Mouse (Mus musculus) G1E (cell line): ENCODE measurements around the gene Zfp358. TPM values are rescaled to one million over a fixed set of nuclear protein-coding genes. Genes with fewer than 3 reads are reported as not detected.

Experiments
- ATAC-seq: 2 replicates; pipeline ENCODE4 v1.8.0; 2016; ENCODE audit warnings: mild to moderate bottlenecking; ENCODE audit not compliant: insufficient number of reproducible peaks, poor library complexity, low FRiP score, severe bottlenecking; ENCODE audit errors: extremely low read depth
- DNase-seq: peaks from one replicate; pipeline ENCODE4 v3.0.0; 2012; ENCODE audit warnings: low spot score
- H3K27me3 ChIP-seq: 2 replicates; pipeline ENCODE4 v1.6.1; 2012; ENCODE audit warnings: mild to moderate bottlenecking, low read length, inconsistent platforms; ENCODE audit not compliant: insufficient read depth
- H3K36me3 ChIP-seq: replicated peaks from 2 replicates; pipeline ENCODE3; 2012; ENCODE audit warnings: mild to moderate bottlenecking, inconsistent platforms
- H3K4me1 ChIP-seq: 2 replicates; pipeline ENCODE4 v1.6.1; 2012; ENCODE audit warnings: low read depth, low read length, inconsistent platforms, mixed read lengths; ENCODE audit not compliant: insufficient read depth
- H3K4me3 ChIP-seq: 2 replicates; pipeline ENCODE4 v1.5.1; 2012; ENCODE audit warnings: low read depth, mild to moderate bottlenecking, inconsistent platforms, low read length, moderate library complexity, mixed read lengths
- H3K9me3 ChIP-seq: replicated peaks from 2 replicates; pipeline ENCODE4 v1.6.1; 2012; ENCODE audit warnings: inconsistent platforms
- CTCF ChIP-seq: IDR thresholded peaks from 2 replicates; pipeline ENCODE4 v1.5.1; 2012; ENCODE audit warnings: low read depth, low read length, inconsistent platforms, mixed read lengths
- GATA1 ChIP-seq: IDR thresholded peaks from 2 replicates; pipeline ENCODE4 v1.6.1; 2012; ENCODE audit warnings: borderline replicate concordance, low read length, inconsistent platforms, mixed read lengths
- GATA2 ChIP-seq: IDR thresholded peaks from 2 replicates; pipeline ENCODE4 v1.6.1; 2012; ENCODE audit warnings: low read depth, low read length, inconsistent platforms, borderline replicate concordance
- POLR2AphosphoS5 ChIP-seq: IDR thresholded peaks from 2 replicates; pipeline ENCODE4 v1.6.1; 2012; ENCODE audit warnings: low read depth, low read length, inconsistent platforms; ENCODE audit not compliant: insufficient replicate concordance
- TAL1 ChIP-seq: conservative IDR thresholded peaks from 2 replicates; pipeline ENCODE4 v1.6.1; 2012; ENCODE audit warnings: low read depth, low read length, inconsistent platforms, mixed read lengths
- polyA plus RNA-seq: library from polyadenylated mRNA; stranded (reverse); fragments of >175 nt; gene quantifications from 2 replicates; pipeline ENCODE4 v1.2.3, GENCODE M21; 2012
- total RNA-seq, 2 experiments: library from RNA; stranded (forward) in 1 of 2; stranded (reverse) in 1 of 2; fragments of 200-1000 nt in 1 of 2; fragments of >200 nt in 1 of 2; fragmentation: Nextera tagmentation in 1 of 2; gene quantifications; 2 replicates each; pipeline ENCODE4 v1.2.3; 2014 to 2017

The Zfp358 gene
- total and polyA plus RNA-seq, 3 experiments, result 7.4 to 26.6 (median 19.2) TPM

DNA sequence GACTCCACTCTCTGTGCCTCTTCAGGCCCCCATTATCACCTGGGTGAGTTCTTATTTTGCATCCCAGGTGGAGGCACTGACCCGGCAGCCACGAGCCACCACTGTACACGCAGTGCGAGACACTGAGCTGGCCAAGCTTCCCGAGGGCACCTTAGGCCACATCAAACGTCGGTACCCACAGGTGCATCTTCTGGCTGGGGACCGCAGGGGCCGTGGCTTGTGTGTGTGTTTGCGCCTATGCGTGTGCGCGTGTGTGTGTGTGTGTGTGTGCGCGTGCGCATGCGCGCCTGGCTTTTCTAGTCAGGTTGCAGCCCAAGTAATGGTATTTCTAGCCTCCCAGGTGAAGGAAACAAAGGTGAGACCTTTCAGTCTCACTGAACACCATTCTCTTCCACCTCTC, 39.0 kb downstream of the Zfp358 start:
- H3K4me1 ChIP-seq, result peaks cover 12% of the 10 kb centered on the region
- DNase-seq (no peak), ATAC-seq (no peak)
- H3K9me3 ChIP-seq, result no peaks in the 10 kb centered on the region
- H3K4me3 ChIP-seq, result no peak overlapping the region
- H3K36me3 ChIP-seq, result peaks cover 85% of the 10 kb centered on the region
- H3K27me3 ChIP-seq, result no peaks in the 10 kb centered on the region
- TF ChIP-seq CTCF (no peak), TAL1 (no peak), GATA1 (no peak), GATA2 (no peak), POLR2AphosphoS5 (no peak)

DNA sequence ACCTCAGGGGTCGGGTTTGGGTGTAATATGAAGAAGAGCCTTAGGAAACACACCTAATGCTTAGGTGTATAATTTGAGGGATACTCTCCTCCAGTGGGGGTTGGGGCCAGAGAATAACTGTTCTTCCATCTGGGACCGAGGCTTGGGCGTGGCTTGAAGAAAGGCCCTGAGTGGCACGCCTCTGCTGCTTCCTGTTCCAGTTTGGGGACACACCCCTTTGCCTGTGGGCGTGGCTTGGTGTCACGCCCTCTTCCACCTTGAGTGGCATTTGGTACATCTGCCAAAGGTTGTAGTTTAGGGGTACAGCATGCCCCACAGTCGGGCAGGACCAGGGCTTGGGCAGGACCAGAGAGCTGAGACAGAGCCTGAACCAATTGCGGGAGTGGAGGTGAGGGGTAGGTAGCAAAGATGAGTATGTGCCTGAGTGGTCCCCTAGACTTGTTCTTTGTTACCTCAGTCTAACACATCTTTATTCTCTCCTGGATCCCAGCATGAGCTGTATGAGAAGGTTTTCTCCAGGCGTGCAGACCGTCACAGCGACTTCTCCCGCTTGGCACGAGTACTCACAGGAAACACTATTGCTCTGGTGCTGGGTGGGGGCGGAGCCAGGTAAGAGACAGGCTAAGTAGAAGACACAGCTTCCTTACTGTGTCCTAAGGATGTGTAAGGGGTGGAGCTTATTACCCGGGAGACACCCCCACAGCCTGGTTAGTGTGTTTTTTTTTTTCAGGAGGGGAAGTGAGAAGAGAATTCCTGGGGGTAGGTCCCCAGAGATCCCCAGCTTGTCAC, 43.3 kb downstream of the Zfp358 start:
- DNase-seq, result peak; percentile 40
- Histone ChIP-seq H3K4me3 (no peak overlapping the region), H3K27me3 (no peaks in the 10 kb centered on the region), H3K36me3 (peaks cover 93% of the 10 kb centered on the region), H3K9me3 (no peaks in the 10 kb centered on the region), H3K4me1 (peaks cover 12% of the 10 kb centered on the region)
- no peak for TF ChIP-seq GATA2
- no peak for TF ChIP-seq GATA1
- TF ChIP-seq CTCF, result no peak
- TF ChIP-seq POLR2AphosphoS5, result no peak
- no peak for TF ChIP-seq TAL1
- ATAC-seq, result peak; percentile 69; the same call in 1 of the 2 replicates

DNA sequence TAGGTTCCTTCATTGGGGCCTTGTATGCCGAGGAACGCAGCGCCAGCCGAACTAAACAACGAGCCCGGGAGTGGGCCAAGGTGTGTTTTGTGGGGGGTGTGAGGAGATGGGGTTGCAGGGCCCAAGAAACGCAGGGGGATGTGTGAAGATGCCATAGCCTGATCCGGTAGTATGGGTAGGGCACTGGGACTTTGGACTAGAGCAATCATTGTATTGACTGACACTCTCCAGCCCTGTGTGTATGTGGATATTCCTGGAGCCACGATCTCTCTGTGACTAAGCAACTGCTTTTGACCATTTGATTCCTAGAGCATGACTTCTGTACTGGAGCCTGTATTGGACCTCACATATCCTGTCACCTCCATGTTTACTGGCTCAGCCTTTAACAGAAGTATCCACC, 44.0 kb downstream of the Zfp358 start:
- H3K36me3 ChIP-seq, result peaks cover 92% of the 10 kb centered on the region
- no peak for TF ChIP-seq CTCF
- TF ChIP-seq POLR2AphosphoS5, result no peak
- TF ChIP-seq GATA1, result no peak
- H3K4me1 ChIP-seq, result peaks cover 12% of the 10 kb centered on the region
- H3K27me3 ChIP-seq, result no peaks in the 10 kb centered on the region
- H3K4me3 ChIP-seq, result no peak overlapping the region
- H3K9me3 ChIP-seq, result no peaks in the 10 kb centered on the region
- ATAC-seq, result no peak
- no peak for DNase-seq

DNA sequence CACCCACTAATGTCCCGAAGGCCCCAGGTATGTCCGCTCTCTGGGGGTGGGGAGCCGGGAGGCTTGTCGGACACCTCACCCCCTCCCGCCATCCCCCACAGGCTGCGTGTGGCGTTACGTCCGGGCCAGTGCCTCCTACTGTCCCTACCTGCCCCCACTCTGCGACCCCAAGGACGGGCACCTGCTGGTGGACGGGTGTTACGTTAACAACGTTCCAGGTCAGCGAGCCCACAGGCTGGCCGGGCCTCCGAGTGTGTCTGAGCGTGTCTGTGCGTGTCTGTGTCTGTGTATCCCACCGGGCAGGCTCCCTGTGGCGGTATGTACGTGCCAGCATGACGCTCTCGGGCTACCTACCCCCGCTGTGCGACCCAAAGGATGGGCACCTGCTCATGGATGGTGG, 44.7 kb downstream of the Zfp358 start:
- H3K27me3 ChIP-seq, result no peaks in the 10 kb centered on the region
- no peaks in the 10 kb centered on the region for H3K9me3 ChIP-seq
- H3K4me3 ChIP-seq, result peak overlapping the region; percentile 31; the same call in 1 of the 2 replicates
- peaks cover 12% of the 10 kb centered on the region for H3K4me1 ChIP-seq
- H3K36me3 ChIP-seq, result peaks cover 90% of the 10 kb centered on the region
- no peak for DNase-seq
- ATAC-seq, result no peak
- TF ChIP-seq TAL1, result no peak
- TF ChIP-seq POLR2AphosphoS5, result no peak
- no peak for TF ChIP-seq GATA1
- no peak for TF ChIP-seq GATA2
- no peak for TF ChIP-seq CTCF

DNA sequence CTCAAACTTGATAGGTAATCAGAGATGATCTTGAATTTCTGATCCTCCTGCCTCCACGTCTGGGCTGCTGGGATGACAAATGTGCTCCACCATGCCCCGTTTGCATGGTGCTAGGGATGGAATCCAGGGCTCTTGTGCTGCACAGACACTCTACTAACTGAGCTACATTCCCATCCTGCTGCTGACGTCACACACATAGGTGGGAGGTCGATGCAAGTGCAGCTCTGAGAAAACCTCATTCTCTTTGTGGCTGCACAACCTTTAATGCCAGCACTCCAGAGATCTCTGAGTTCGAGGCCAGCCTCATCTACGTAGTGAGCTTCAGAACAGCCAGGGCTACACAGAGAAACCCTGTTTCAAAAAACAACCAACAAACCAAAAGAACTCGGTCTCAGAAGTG, 46.2 kb downstream of the Zfp358 start:
- Histone ChIP-seq H3K4me1 (peaks cover 12% of the 10 kb centered on the region), H3K4me3 (no peak overlapping the region), H3K36me3 (peaks cover 92% of the 10 kb centered on the region), H3K27me3 (no peaks in the 10 kb centered on the region), H3K9me3 (no peaks in the 10 kb centered on the region)
- ATAC-seq, result no peak
- no peak for TF ChIP-seq TAL1
- no peak for TF ChIP-seq GATA1
- TF ChIP-seq GATA2, result no peak
- TF ChIP-seq CTCF, result no peak
- no peak for DNase-seq

DNA sequence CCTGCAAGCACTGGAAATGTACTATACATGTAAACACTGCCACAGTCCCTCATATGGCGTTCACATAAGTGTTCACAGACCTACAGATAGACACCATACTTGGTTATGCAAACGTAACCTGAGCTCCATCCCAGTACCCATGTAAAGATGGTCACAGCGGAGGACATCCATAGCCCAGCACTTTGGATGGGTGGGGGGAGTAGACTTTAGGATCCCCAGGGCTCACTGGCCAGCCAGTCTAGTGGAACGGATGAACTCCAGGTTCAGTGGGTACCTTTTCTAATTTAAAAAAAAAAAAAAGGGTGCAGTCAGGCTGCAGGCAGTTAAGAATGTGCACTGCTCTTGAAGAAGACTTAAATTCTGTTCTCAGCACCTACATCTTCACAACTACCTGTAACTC, 47.1 kb downstream of the Zfp358 start:
- H3K9me3 ChIP-seq, result no peaks in the 10 kb centered on the region
- no peak overlapping the region for H3K4me3 ChIP-seq
- H3K36me3 ChIP-seq, result peaks cover 95% of the 10 kb centered on the region
- TF ChIP-seq TAL1 (no peak), CTCF (no peak), GATA2 (no peak), GATA1 (no peak), POLR2AphosphoS5 (no peak)
- H3K4me1 ChIP-seq, result peaks cover 12% of the 10 kb centered on the region
- DNase-seq, result no peak
- no peaks in the 10 kb centered on the region for H3K27me3 ChIP-seq
- ATAC-seq, result no peak

DNA sequence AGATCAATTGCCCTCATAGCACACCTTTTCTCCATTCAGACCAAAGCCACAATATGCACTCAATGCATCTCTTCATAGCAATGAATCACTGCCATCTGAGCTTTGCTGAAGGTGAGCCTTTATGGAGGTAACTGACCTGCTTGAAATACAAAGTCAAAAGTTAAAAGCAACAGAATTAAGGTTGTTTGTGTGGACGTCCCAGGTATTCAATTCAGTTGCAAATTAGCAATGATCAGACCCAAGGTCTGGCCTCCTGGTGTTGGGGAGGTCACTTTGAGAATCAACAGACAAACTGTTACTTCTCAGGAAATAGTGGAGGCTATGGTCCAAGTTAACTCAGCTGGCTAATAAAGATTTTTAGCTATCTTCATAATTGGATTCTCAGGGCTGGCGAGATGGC, 53.6 kb downstream of the Zfp358 start:
- no peak for TF ChIP-seq TAL1
- no peak for TF ChIP-seq CTCF
- TF ChIP-seq GATA2, result no peak
- ATAC-seq, result no peak
- Histone ChIP-seq H3K4me3 (no peak overlapping the region), H3K4me1 (no peaks in the 10 kb centered on the region), H3K9me3 (no peaks in the 10 kb centered on the region), H3K27me3 (no peaks in the 10 kb centered on the region), H3K36me3 (peaks cover 35% of the 10 kb centered on the region)
- no peak for DNase-seq

Other genes starting within 250 kb of the Zfp358 start
- gene Insr, start 213.5 kb upstream of the Zfp358 start, total RNA-seq (2014; fragmentation: Nextera tagmentation), result 2.1 TPM in 1 of 2 replicates, not detected in the other
- 0.23 and 0.38 TPM in 2 replicates for gene Insr, start 213.5 kb upstream of the Zfp358 start, total RNA-seq (2017)
- gene Insr, start 213.5 kb upstream of the Zfp358 start, polyA plus RNA-seq, result 0.02 TPM in 2 replicates
- 0.24 TPM in 1 of 2 replicates, not detected in the other for gene A430078G23Rik, start 139.7 kb upstream of the Zfp358 start, total RNA-seq (2014; fragmentation: Nextera tagmentation)
- gene A430078G23Rik, start 139.7 kb upstream of the Zfp358 start, total RNA-seq (2017), result 0.44 and 0.46 TPM in 2 replicates
- gene A430078G23Rik, start 139.7 kb upstream of the Zfp358 start, polyA plus RNA-seq, result 0.15 and 0.20 TPM in 2 replicates
- 13.0 and 13.1 TPM in 2 replicates for gene Arhgef18, start 100.1 kb upstream of the Zfp358 start, total RNA-seq (2014; fragmentation: Nextera tagmentation)
- 12.4 and 13.3 TPM in 2 replicates for gene Arhgef18, start 100.1 kb upstream of the Zfp358 start, total RNA-seq (2017)
- gene Arhgef18, start 100.1 kb upstream of the Zfp358 start, polyA plus RNA-seq, result 37.6 and 47.7 TPM in 2 replicates
- gene Pex11g, start 25.5 kb upstream of the Zfp358 start, total RNA-seq (2014; fragmentation: Nextera tagmentation), result 5.0 and 5.6 TPM in 2 replicates
- 1.9 and 2.1 TPM in 2 replicates for gene Pex11g, start 25.5 kb upstream of the Zfp358 start, total RNA-seq (2017)
- gene Pex11g, start 25.5 kb upstream of the Zfp358 start, polyA plus RNA-seq, result 1.1 and 1.2 TPM in 2 replicates
- gene Tex45, start 22.3 kb upstream of the Zfp358 start, total RNA-seq (2014; fragmentation: Nextera tagmentation), result not detected in 2 replicates
- 0.11 TPM in 1 of 2 replicates, not detected in the other for gene Tex45, start 22.3 kb upstream of the Zfp358 start, total RNA-seq (2017)
- not detected in 2 replicates for gene Tex45, start 22.3 kb upstream of the Zfp358 start, polyA plus RNA-seq
- 42.4 and 43.6 TPM in 2 replicates for gene Mcoln1, start 7.3 kb downstream of the Zfp358 start, total RNA-seq (2014; fragmentation: Nextera tagmentation)
- gene Mcoln1, start 7.3 kb downstream of the Zfp358 start, total RNA-seq (2017), result 41.5 and 46.9 TPM in 2 replicates
- 144 and 171 TPM in 2 replicates for gene Mcoln1, start 7.3 kb downstream of the Zfp358 start, polyA plus RNA-seq
- 39.8 and 61.5 TPM in 2 replicates for gene Pnpla6, start 22.2 kb downstream of the Zfp358 start, total RNA-seq (2014; fragmentation: Nextera tagmentation)
- gene Pnpla6, start 22.2 kb downstream of the Zfp358 start, total RNA-seq (2017), result 33.9 and 34.3 TPM in 2 replicates
- gene Pnpla6, start 22.2 kb downstream of the Zfp358 start, polyA plus RNA-seq, result 21.4 and 25.1 TPM in 2 replicates
- gene C330021F23Rik, start 74.9 kb downstream of the Zfp358 start, total RNA-seq (2014; fragmentation: Nextera tagmentation), result not detected in 2 replicates
- gene C330021F23Rik, start 74.9 kb downstream of the Zfp358 start, total RNA-seq (2017), result 0.49 and 1.2 TPM in 2 replicates
- not detected in 2 replicates for gene C330021F23Rik, start 74.9 kb downstream of the Zfp358 start, polyA plus RNA-seq
- not detected in 2 replicates for gene Camsap3, start 94.2 kb downstream of the Zfp358 start, total RNA-seq (2014; fragmentation: Nextera tagmentation)
- gene Camsap3, start 94.2 kb downstream of the Zfp358 start, total RNA-seq (2017), result not detected in 2 replicates
- gene Camsap3, start 94.2 kb downstream of the Zfp358 start, polyA plus RNA-seq, result not detected in 2 replicates
- gene Xab2, start 128.2 kb downstream of the Zfp358 start, total RNA-seq (2014; fragmentation: Nextera tagmentation), result 35.4 and 38.8 TPM in 2 replicates
- 47.1 and 48.4 TPM in 2 replicates for gene Xab2, start 128.2 kb downstream of the Zfp358 start, total RNA-seq (2017)
- gene Xab2, start 128.2 kb downstream of the Zfp358 start, polyA plus RNA-seq, result 47.9 and 48.9 TPM in 2 replicates
- 25.8 and 52.9 TPM in 2 replicates for gene Pet100, start 128.4 kb downstream of the Zfp358 start, total RNA-seq (2014; fragmentation: Nextera tagmentation)
- 116 and 136 TPM in 2 replicates for gene Pet100, start 128.4 kb downstream of the Zfp358 start, total RNA-seq (2017)
- 17.7 and 22.2 TPM in 2 replicates for gene Pet100, start 128.4 kb downstream of the Zfp358 start, polyA plus RNA-seq
- gene Pcp2, start 132.4 kb downstream of the Zfp358 start, total RNA-seq (2014; fragmentation: Nextera tagmentation), result not detected in 2 replicates
- gene Pcp2, start 132.4 kb downstream of the Zfp358 start, total RNA-seq (2017), result 0.38 TPM in 1 of 2 replicates, not detected in the other
- gene Pcp2, start 132.4 kb downstream of the Zfp358 start, polyA plus RNA-seq, result not detected in 2 replicates
- gene Stxbp2, start 137.8 kb downstream of the Zfp358 start, total RNA-seq (2014; fragmentation: Nextera tagmentation), result 224 and 287 TPM in 2 replicates
- gene Stxbp2, start 137.8 kb downstream of the Zfp358 start, total RNA-seq (2017), result 181 and 203 TPM in 2 replicates
- gene Stxbp2, start 137.8 kb downstream of the Zfp358 start, polyA plus RNA-seq, result 399 and 514 TPM in 2 replicates
- not detected in 2 replicates for gene Retn, start 162.6 kb downstream of the Zfp358 start, total RNA-seq (2014; fragmentation: Nextera tagmentation)
- not detected in 2 replicates for gene Retn, start 162.6 kb downstream of the Zfp358 start, total RNA-seq (2017)
- not detected in 2 replicates for gene Retn, start 162.6 kb downstream of the Zfp358 start, polyA plus RNA-seq
- not detected in 2 replicates for gene Mcemp1, start 172.6 kb downstream of the Zfp358 start, total RNA-seq (2014; fragmentation: Nextera tagmentation)
- 0.11 TPM in 1 of 2 replicates, not detected in the other for gene Mcemp1, start 172.6 kb downstream of the Zfp358 start, total RNA-seq (2017)
- not detected in 2 replicates for gene Mcemp1, start 172.6 kb downstream of the Zfp358 start, polyA plus RNA-seq
- not detected in 2 replicates for gene Fcor, start 179.2 kb downstream of the Zfp358 start, total RNA-seq (2014; fragmentation: Nextera tagmentation)
- gene Fcor, start 179.2 kb downstream of the Zfp358 start, total RNA-seq (2017), result not detected in 2 replicates
- gene Fcor, start 179.2 kb downstream of the Zfp358 start, polyA plus RNA-seq, result not detected in 2 replicates
- gene Trappc5, start 183.2 kb downstream of the Zfp358 start, total RNA-seq (2014; fragmentation: Nextera tagmentation), result 12.9 and 15.5 TPM in 2 replicates
- gene Trappc5, start 183.2 kb downstream of the Zfp358 start, total RNA-seq (2017), result 22.3 and 24.4 TPM in 2 replicates
- gene Trappc5, start 183.2 kb downstream of the Zfp358 start, polyA plus RNA-seq, result 16.5 and 20.2 TPM in 2 replicates
- not detected in 2 replicates for gene Fcer2a, start 201.0 kb downstream of the Zfp358 start, total RNA-seq (2014; fragmentation: Nextera tagmentation)
- gene Fcer2a, start 201.0 kb downstream of the Zfp358 start, total RNA-seq (2017), result 0.06 TPM in 1 of 2 replicates, not detected in the other
- not detected in 2 replicates for gene Fcer2a, start 201.0 kb downstream of the Zfp358 start, polyA plus RNA-seq
- not detected in 2 replicates for gene Clec4g, start 227.5 kb downstream of the Zfp358 start, total RNA-seq (2014; fragmentation: Nextera tagmentation)
- gene Clec4g, start 227.5 kb downstream of the Zfp358 start, total RNA-seq (2017), result 0.11 TPM in 1 of 2 replicates, not detected in the other
- gene Clec4g, start 227.5 kb downstream of the Zfp358 start, polyA plus RNA-seq, result not detected in 2 replicates